Mouse (Mus musculus): ENCODE data around the gene Spop. TPM values are rescaled to one million over a fixed set of nuclear protein-coding genes. Genes with fewer than 3 reads are reported as not detected.

Gene Spop
- total and polyA plus RNA-seq, 3 experiments: 28.8 to 70.5 (median 29.2) TPM

GRCm38 (mm10) chr11:95420880-95421435, 7.1 kb downstream of the Spop start:
- peaks cover 45% of the 10 kb centered on the region for H3K36me3 ChIP-seq (replicated peaks)
- no peaks in the 10 kb centered on the region for H3K9me3 ChIP-seq (replicated peaks)
- TF ChIP-seq GATA2 (IDR thresholded peaks at IDR 0.05; ENCODE audit: borderline replicate concordance, low read depth, low read length): no peak
- TF ChIP-seq TAL1 (conservative IDR thresholded peaks at IDR 0.05; ENCODE audit: low read depth, low read length): no peak
- no peak for TF ChIP-seq GATA1 (IDR thresholded peaks at IDR 0.05; ENCODE audit: borderline replicate concordance, low read length)
- no peak for TF ChIP-seq CTCF (IDR thresholded peaks at IDR 0.05; ENCODE audit: low read depth, low read length)
- no peak for TF ChIP-seq POLR2AphosphoS5 (IDR thresholded peaks at IDR 0.05; ENCODE audit: insufficient replicate concordance, low read depth, low read length)
- no peak overlapping the region for H3K4me3 ChIP-seq (ENCODE audit: low read depth, low read length)
- no peaks in the 10 kb centered on the region for H3K27me3 ChIP-seq (ENCODE audit: insufficient read depth, low read length)
- DNase-seq (ENCODE audit: low spot score) (no peak), ATAC-seq (ENCODE audit: extremely low read depth, insufficient number of reproducible peaks, low FRiP score, poor library complexity, severe bottlenecking) (no peak)
- peaks cover 12% of the 10 kb centered on the region for H3K4me1 ChIP-seq (ENCODE audit: insufficient read depth, low read depth, low read length)

GRCm38 (mm10) chr11:95423505-95423904, 9.6 kb downstream of the Spop start:
- ATAC-seq (ENCODE audit: extremely low read depth, insufficient number of reproducible peaks, low FRiP score, poor library complexity, severe bottlenecking) (no peak), DNase-seq (ENCODE audit: low spot score) (no peak)
- Histone ChIP-seq H3K4me3 (ENCODE audit: low read depth, low read length) (no peak overlapping the region), H3K9me3 (replicated peaks) (no peaks in the 10 kb centered on the region), H3K4me1 (ENCODE audit: insufficient read depth, low read depth, low read length) (no peaks in the 10 kb centered on the region; the same call in 1 of the 2 replicates), H3K36me3 (replicated peaks) (peaks cover 34% of the 10 kb centered on the region), H3K27me3 (ENCODE audit: insufficient read depth, low read length) (no peaks in the 10 kb centered on the region)
- no peak for TF ChIP-seq CTCF (IDR thresholded peaks at IDR 0.05; ENCODE audit: low read depth, low read length)
- no peak for TF ChIP-seq TAL1 (conservative IDR thresholded peaks at IDR 0.05; ENCODE audit: low read depth, low read length)
- TF ChIP-seq POLR2AphosphoS5 (IDR thresholded peaks at IDR 0.05; ENCODE audit: insufficient replicate concordance, low read depth, low read length): no peak
- TF ChIP-seq GATA2 (IDR thresholded peaks at IDR 0.05; ENCODE audit: borderline replicate concordance, low read depth, low read length): no peak
- TF ChIP-seq GATA1 (IDR thresholded peaks at IDR 0.05; ENCODE audit: borderline replicate concordance, low read length): no peak

- Histone ChIP-seq H3K4me1 (ENCODE audit: insufficient read depth, low read depth, low read length) (peaks cover 3% of the 10 kb centered on the region; the same call in 1 of the 2 replicates), H3K4me3 (ENCODE audit: low read depth, low read length) (no peak overlapping the region), H3K36me3 (replicated peaks) (peaks cover 34% of the 10 kb centered on the region), H3K9me3 (replicated peaks) (no peaks in the 10 kb centered on the region), H3K27me3 (ENCODE audit: insufficient read depth, low read length) (no peaks in the 10 kb centered on the region)
- ATAC-seq (ENCODE audit: extremely low read depth, insufficient number of reproducible peaks, low FRiP score, poor library complexity, severe bottlenecking) (no peak), DNase-seq (ENCODE audit: low spot score) (no peak)
- TF ChIP-seq CTCF (IDR thresholded peaks at IDR 0.05; ENCODE audit: low read depth, low read length): no peak
- no peak for TF ChIP-seq TAL1 (conservative IDR thresholded peaks at IDR 0.05; ENCODE audit: low read depth, low read length)
- TF ChIP-seq POLR2AphosphoS5 (IDR thresholded peaks at IDR 0.05; ENCODE audit: insufficient replicate concordance, low read depth, low read length): no peak
- TF ChIP-seq GATA2 (IDR thresholded peaks at IDR 0.05; ENCODE audit: borderline replicate concordance, low read depth, low read length): no peak
- no peak for TF ChIP-seq GATA1 (IDR thresholded peaks at IDR 0.05; ENCODE audit: borderline replicate concordance, low read length)
These were observed 17.5 kb downstream of the Spop start for GRCm38 (mm10) chr11:95431344-95431743.

DNA sequence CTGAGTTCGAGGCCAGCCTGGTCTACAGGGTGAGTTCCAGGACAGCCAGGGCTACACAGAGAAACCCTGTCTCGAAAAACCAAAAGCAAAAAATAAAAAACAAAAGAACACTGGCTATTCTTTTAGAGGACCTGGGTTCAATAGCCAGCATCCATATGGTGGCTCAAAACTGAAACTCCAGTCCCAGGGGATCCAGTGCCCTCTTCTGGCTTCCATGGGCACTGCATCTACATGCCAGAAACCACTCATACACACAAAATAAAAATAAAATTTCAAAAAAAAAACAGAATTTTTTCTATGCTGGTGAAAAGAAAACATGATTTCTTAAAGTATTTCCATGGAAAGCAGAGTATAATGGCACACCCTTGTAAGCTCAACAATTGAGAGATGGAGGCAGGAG, 18.3 kb downstream of the Spop start:
- Histone ChIP-seq H3K27me3 (ENCODE audit: insufficient read depth, low read length) (no peaks in the 10 kb centered on the region), H3K4me3 (ENCODE audit: low read depth, low read length) (no peak overlapping the region), H3K36me3 (replicated peaks) (peaks cover 38% of the 10 kb centered on the region), H3K9me3 (replicated peaks) (no peaks in the 10 kb centered on the region), H3K4me1 (ENCODE audit: insufficient read depth, low read depth, low read length) (peaks cover 3% of the 10 kb centered on the region; the same call in 1 of the 2 replicates)
- ATAC-seq (ENCODE audit: extremely low read depth, insufficient number of reproducible peaks, low FRiP score, poor library complexity, severe bottlenecking) (no peak), DNase-seq (ENCODE audit: low spot score) (no peak)
- TF ChIP-seq CTCF (IDR thresholded peaks at IDR 0.05; ENCODE audit: low read depth, low read length): no peak
- no peak for TF ChIP-seq POLR2AphosphoS5 (IDR thresholded peaks at IDR 0.05; ENCODE audit: insufficient replicate concordance, low read depth, low read length)
- TF ChIP-seq GATA2 (IDR thresholded peaks at IDR 0.05; ENCODE audit: borderline replicate concordance, low read depth, low read length): no peak
- TF ChIP-seq GATA1 (IDR thresholded peaks at IDR 0.05; ENCODE audit: borderline replicate concordance, low read length): no peak
- no peak for TF ChIP-seq TAL1 (conservative IDR thresholded peaks at IDR 0.05; ENCODE audit: low read depth, low read length)

- Histone ChIP-seq H3K36me3 (replicated peaks) (peaks cover 46% of the 10 kb centered on the region), H3K9me3 (replicated peaks) (no peaks in the 10 kb centered on the region), H3K4me1 (ENCODE audit: insufficient read depth, low read depth, low read length) (peaks cover 4% of the 10 kb centered on the region; the same call in 1 of the 2 replicates), H3K27me3 (ENCODE audit: insufficient read depth, low read length) (no peaks in the 10 kb centered on the region), H3K4me3 (ENCODE audit: low read depth, low read length) (no peak overlapping the region)
- ATAC-seq (ENCODE audit: extremely low read depth, insufficient number of reproducible peaks, low FRiP score, poor library complexity, severe bottlenecking) (no peak), DNase-seq (ENCODE audit: low spot score) (no peak)
- TF ChIP-seq POLR2AphosphoS5 (IDR thresholded peaks at IDR 0.05; ENCODE audit: insufficient replicate concordance, low read depth, low read length) (no peak), GATA1 (IDR thresholded peaks at IDR 0.05; ENCODE audit: borderline replicate concordance, low read length) (no peak), TAL1 (conservative IDR thresholded peaks at IDR 0.05; ENCODE audit: low read depth, low read length) (no peak), GATA2 (IDR thresholded peaks at IDR 0.05; ENCODE audit: borderline replicate concordance, low read depth, low read length) (no peak)
These were observed 31.5 kb downstream of the Spop start for GRCm38 (mm10) chr11:95445371-95445770.

GRCm38 (mm10) chr11:95446580-95447305, 32.9 kb downstream of the Spop start:
- DNase-seq (ENCODE audit: low spot score) (no peak), ATAC-seq (ENCODE audit: extremely low read depth, insufficient number of reproducible peaks, low FRiP score, poor library complexity, severe bottlenecking) (no peak)
- Histone ChIP-seq H3K9me3 (replicated peaks) (no peaks in the 10 kb centered on the region), H3K4me1 (ENCODE audit: insufficient read depth, low read depth, low read length) (peaks cover 4% of the 10 kb centered on the region; the same call in 1 of the 2 replicates), H3K4me3 (ENCODE audit: low read depth, low read length) (no peak overlapping the region), H3K36me3 (replicated peaks) (peaks cover 52% of the 10 kb centered on the region), H3K27me3 (ENCODE audit: insufficient read depth, low read length) (no peaks in the 10 kb centered on the region)
- TF ChIP-seq POLR2AphosphoS5 (IDR thresholded peaks at IDR 0.05; ENCODE audit: insufficient replicate concordance, low read depth, low read length) (no peak), GATA2 (IDR thresholded peaks at IDR 0.05; ENCODE audit: borderline replicate concordance, low read depth, low read length) (no peak), CTCF (IDR thresholded peaks at IDR 0.05; ENCODE audit: low read depth, low read length) (no peak), TAL1 (conservative IDR thresholded peaks at IDR 0.05; ENCODE audit: low read depth, low read length) (no peak), GATA1 (IDR thresholded peaks at IDR 0.05; ENCODE audit: borderline replicate concordance, low read length) (no peak)

Data from G1E (cell line).